Mouse (Mus musculus) kidney, adult 2 months (tissue): ENCODE results near the gene 1700013G24Rik.

Source experiments
- CTCF ChIP-seq: fragments of 200-500 bp; conservative IDR thresholded peaks from 2 replicates; pipeline ENCODE4 v1.5.1; 2011; ENCODE audit warnings: low read depth, mild to moderate bottlenecking, control low read depth, low read length, moderate library complexity, mixed read lengths; ENCODE audit not compliant: insufficient read depth, insufficient read length
- POLR2A ChIP-seq: fragments of 200-500 bp; IDR thresholded peaks from one replicate; pipeline ENCODE4 v1.6.1; 2011; ENCODE audit warnings: low read depth, low read length, control low read depth

- TF ChIP-seq CTCF (no peak), POLR2A (no peak)
These were observed 49.7 kb downstream of the 1700013G24Rik start for GRCm38 (mm10) chr4:137502801-137503200.
